ENCODE assay signal across 32 mouse cellular contexts in genomic region chr6:64896420-64896819, GRCm38 (mm10).
"Had no signal": no experiment of that assay in that cellular context is flagged by ENCODE, and none has a peak within 500 bp of the region (broad histone marks: within the 10 kb centered on the region; RNA-seq: fewer than 3 reads in every experiment).

No protein-coding gene starts in this region.

- H3K9me3 ChIP-seq: limb, embryonic 10.5 days; limb, embryonic 12.5 days; limb, embryonic 13.5 days; limb, embryonic 15.5 days; liver, embryonic 12.5 days; liver, embryonic 13.5 days; liver, embryonic 15.5 days; lung, embryonic 15.5 days; megakaryocyte, embryonic 14.5 days; midbrain, embryonic 10.5 days; midbrain, embryonic 12.5 days; midbrain, embryonic 13.5 days; midbrain, embryonic 15.5 days; neural tube, embryonic 12.5 days had no signal

- H3K4me1 ChIP-seq: limb, embryonic 10.5 days; limb, embryonic 12.5 days; limb, embryonic 13.5 days; limb, embryonic 15.5 days; liver, embryonic 12.5 days; liver, embryonic 13.5 days; liver, embryonic 15.5 days; lung, embryonic 15.5 days; megakaryocyte, embryonic 14.5 days; midbrain, embryonic 10.5 days; midbrain, embryonic 12.5 days; midbrain, embryonic 13.5 days; midbrain, embryonic 15.5 days; neural tube, embryonic 12.5 days had no signal

- H3K27me3 ChIP-seq: limb, embryonic 12.5 days; limb, embryonic 13.5 days; limb, embryonic 15.5 days; liver, embryonic 12.5 days; liver, embryonic 13.5 days; liver, embryonic 15.5 days; lung, embryonic 15.5 days; megakaryocyte, embryonic 14.5 days; midbrain, embryonic 12.5 days; midbrain, embryonic 13.5 days; midbrain, embryonic 15.5 days; neural tube, embryonic 12.5 days had no signal

- DNase-seq: left cerebral cortex, postnatal 4 days; liver; liver, embryonic 13.5 days; liver, postnatal 0 days; lung, adult 18-20 months; lung, adult 2 months; lung, embryonic 14.5 days; lung, postnatal 10 days; lung, postnatal 14 days; lung, postnatal 36 days; lung, postnatal 4 days; midbrain, embryonic 14.5 days had no signal

- H3K27ac ChIP-seq: limb, embryonic 10.5 days; limb, embryonic 12.5 days; limb, embryonic 13.5 days; limb, embryonic 15.5 days; liver, embryonic 12.5 days; liver, embryonic 13.5 days; liver, embryonic 14.5 days; liver, embryonic 15.5 days; lung, embryonic 15.5 days; macrophage; midbrain, embryonic 10.5 days; midbrain, embryonic 12.5 days; midbrain, embryonic 13.5 days; midbrain, embryonic 15.5 days; neural tube, embryonic 12.5 days had no signal

- H3K36me3 ChIP-seq: limb, embryonic 10.5 days; limb, embryonic 12.5 days; limb, embryonic 13.5 days; limb, embryonic 15.5 days; liver, embryonic 12.5 days; liver, embryonic 13.5 days; liver, embryonic 15.5 days; lung, embryonic 15.5 days; midbrain, embryonic 10.5 days; midbrain, embryonic 12.5 days; midbrain, embryonic 13.5 days; midbrain, embryonic 15.5 days; neural tube, embryonic 12.5 days had no signal

- H3K9ac ChIP-seq: limb, embryonic 12.5 days; limb, embryonic 13.5 days; limb, embryonic 15.5 days; liver, embryonic 12.5 days; liver, embryonic 13.5 days; liver, embryonic 14.5 days; liver, embryonic 15.5 days; liver, postnatal 0 days; lung, embryonic 14.5 days; lung, embryonic 15.5 days; midbrain, embryonic 12.5 days; midbrain, embryonic 13.5 days; midbrain, embryonic 15.5 days; neural tube, embryonic 12.5 days had no signal

- ATAC-seq: liver, embryonic 12.5 days; liver, postnatal 0 days; lung, postnatal 0 days; midbrain, embryonic 13.5 days; midbrain, embryonic 15.5 days; midbrain, embryonic 16.5 days had no signal

- H3K4me2 ChIP-seq: limb, embryonic 12.5 days; limb, embryonic 13.5 days; limb, embryonic 15.5 days; liver, embryonic 11.5 days; liver, embryonic 12.5 days; liver, embryonic 13.5 days; liver, embryonic 15.5 days; lung, embryonic 14.5 days; lung, embryonic 15.5 days; midbrain, embryonic 11.5 days; midbrain, embryonic 12.5 days; midbrain, embryonic 13.5 days; midbrain, embryonic 15.5 days; neural tube, embryonic 12.5 days had no signal

- H3K4me3 ChIP-seq: limb, embryonic 10.5 days; limb, embryonic 12.5 days; limb, embryonic 13.5 days; limb, embryonic 15.5 days; liver, embryonic 12.5 days; liver, embryonic 13.5 days; liver, embryonic 15.5 days; lung, embryonic 15.5 days; megakaryocyte, embryonic 14.5 days; midbrain, embryonic 10.5 days; midbrain, embryonic 12.5 days; midbrain, embryonic 13.5 days; midbrain, embryonic 15.5 days; myocyte; neural tube, embryonic 12.5 days had no signal
